Mouse (Mus musculus) forebrain, embryonic 13.5 days (tissue): Measurements from ENCODE around the gene Cilp2. TPM values are rescaled to one million over a fixed set of nuclear protein-coding genes. Genes with fewer than 3 reads are reported as not detected.

Experiments
- ATAC-seq: fragments of 200-750 bp; cut with Nextera tagmentation; 2 replicates; pipeline ENCODE4 v1.8.0; 2017
- H3K27ac ChIP-seq: fragments of 300-500 bp; sonication (generic); 2 replicates; pipeline ENCODE4 v1.5.1; 2015; ENCODE audit warnings: inconsistent platforms, mild to moderate bottlenecking, moderate library complexity
- H3K27me3 ChIP-seq: fragments of 300-500 bp; sonication (generic); 2 replicates; pipeline ENCODE4 v1.6.1; 2015; ENCODE audit warnings: mild to moderate bottlenecking, inconsistent platforms
- H3K36me3 ChIP-seq: fragments of 300-500 bp; sonication (generic); 2 replicates; pipeline ENCODE4 v1.6.1; 2015; ENCODE audit warnings: mild to moderate bottlenecking, inconsistent platforms; ENCODE audit not compliant: poor library complexity, severe bottlenecking
- H3K4me1 ChIP-seq: fragments of 300-500 bp; sonication (generic); 2 replicates; pipeline ENCODE4 v1.6.1; 2015; ENCODE audit warnings: inconsistent platforms
- H3K4me2 ChIP-seq: fragments of 300-500 bp; sonication (generic); 2 replicates; pipeline ENCODE4 v1.6.1; 2015; ENCODE audit warnings: inconsistent platforms, mild to moderate bottlenecking, moderate library complexity
- H3K4me3 ChIP-seq: fragments of 300-500 bp; sonication (generic); 2 replicates; pipeline ENCODE4 v1.5.1; 2015; ENCODE audit warnings: mild to moderate bottlenecking, inconsistent platforms
- H3K9ac ChIP-seq: fragments of 300-500 bp; sonication (generic); 2 replicates; pipeline ENCODE4 v1.6.1; 2015; ENCODE audit warnings: mild to moderate bottlenecking, inconsistent platforms
- H3K9me3 ChIP-seq: fragments of 300-500 bp; sonication (generic); replicated peaks from 2 replicates; pipeline ENCODE4 v1.6.1; 2016; ENCODE audit warnings: inconsistent platforms
- WGBS: fragments of 180-500 bp; shearing (Covaris S2); methylation state at CpG from one replicate; pipeline ENCODE4 v1.1.7; 2015; 5-methylcytosine and 5-hydroxymethylcytosine counted together
- polyA plus RNA-seq: library from polyadenylated mRNA; unstranded; fragments of >200 nt; fragmentation: Nextera tagmentation; extraction: Ambion mirVana; gene quantifications from 2 replicates; pipeline ENCODE4 v1.2.1, GENCODE M21; 2015

The Cilp2 gene
- polyA plus RNA-seq, 1 experiment from 2014 or later: 1.3 TPM

DNA sequence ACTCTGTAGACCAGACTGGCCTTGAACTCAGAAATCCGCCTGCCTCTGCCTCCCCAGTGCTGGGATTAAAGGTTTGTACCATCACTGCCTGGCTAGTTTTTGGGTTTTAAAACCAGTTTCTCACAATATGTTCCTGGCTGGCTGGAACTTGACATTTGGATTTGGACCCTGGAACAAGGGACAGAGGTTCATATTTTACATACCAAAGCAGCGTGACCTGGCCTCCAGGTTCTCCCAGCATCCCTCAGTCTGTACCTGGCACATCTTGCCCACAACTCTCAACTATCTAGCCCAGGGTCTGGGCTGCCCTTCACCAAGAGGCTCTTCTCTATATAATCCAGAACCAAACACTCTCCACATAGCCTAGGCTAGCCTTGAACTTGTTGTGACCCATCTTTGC is 12.4 kb upstream of the Cilp2 start:
- Histone ChIP-seq H3K9ac (no peak overlapping the region), H3K4me3 (no peak overlapping the region)

DNA sequence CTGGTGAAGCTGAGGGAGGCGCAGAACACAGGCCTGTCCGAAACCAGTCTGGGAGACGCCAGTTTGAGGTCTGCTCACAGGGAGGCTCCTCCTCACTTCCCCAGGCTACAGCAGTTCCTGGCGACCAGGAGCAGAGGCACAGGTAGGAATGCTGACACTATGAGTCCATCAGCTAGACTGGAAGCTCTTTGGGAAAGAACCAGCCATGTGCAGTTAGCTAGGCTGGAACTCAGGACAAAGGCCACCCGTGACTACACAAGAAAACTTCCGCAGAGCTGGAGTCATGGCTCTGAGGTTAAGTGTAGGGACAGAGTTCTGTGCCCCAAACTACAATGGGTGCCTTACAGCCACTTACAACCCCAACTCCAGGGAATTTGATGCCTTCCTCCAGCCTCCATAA is 10.4 kb upstream of the Cilp2 start:
- Histone ChIP-seq H3K4me3 (no peak overlapping the region), H3K36me3 (peaks cover 31% of the 10 kb centered on the region), H3K4me1 (peaks cover 67% of the 10 kb centered on the region), H3K9ac (peak overlapping the region; percentile 6; the same call in 1 of the 2 replicates), H3K27ac (no peak overlapping the region), H3K4me2 (no peak overlapping the region), H3K27me3 (no peaks in the 10 kb centered on the region), H3K9me3 (no peaks in the 10 kb centered on the region)
- no peak for ATAC-seq
- WGBS: 84% methylated on average over 6 of the region's 6 CpGs

More for the DNA sequence above, 12.4 kb upstream of the Cilp2 start:
- 91% methylated on average over 2 of the region's 2 CpGs for WGBS
- Histone ChIP-seq H3K4me1 (peaks cover 59% of the 10 kb centered on the region), H3K27ac (no peak overlapping the region), H3K9me3 (no peaks in the 10 kb centered on the region), H3K4me2 (peak overlapping the region; percentile 96; the same call in 1 of the 2 replicates), H3K36me3 (peaks cover 12% of the 10 kb centered on the region; the same call in 1 of the 2 replicates), H3K27me3 (no peaks in the 10 kb centered on the region)
- ATAC-seq: no peak

DNA sequence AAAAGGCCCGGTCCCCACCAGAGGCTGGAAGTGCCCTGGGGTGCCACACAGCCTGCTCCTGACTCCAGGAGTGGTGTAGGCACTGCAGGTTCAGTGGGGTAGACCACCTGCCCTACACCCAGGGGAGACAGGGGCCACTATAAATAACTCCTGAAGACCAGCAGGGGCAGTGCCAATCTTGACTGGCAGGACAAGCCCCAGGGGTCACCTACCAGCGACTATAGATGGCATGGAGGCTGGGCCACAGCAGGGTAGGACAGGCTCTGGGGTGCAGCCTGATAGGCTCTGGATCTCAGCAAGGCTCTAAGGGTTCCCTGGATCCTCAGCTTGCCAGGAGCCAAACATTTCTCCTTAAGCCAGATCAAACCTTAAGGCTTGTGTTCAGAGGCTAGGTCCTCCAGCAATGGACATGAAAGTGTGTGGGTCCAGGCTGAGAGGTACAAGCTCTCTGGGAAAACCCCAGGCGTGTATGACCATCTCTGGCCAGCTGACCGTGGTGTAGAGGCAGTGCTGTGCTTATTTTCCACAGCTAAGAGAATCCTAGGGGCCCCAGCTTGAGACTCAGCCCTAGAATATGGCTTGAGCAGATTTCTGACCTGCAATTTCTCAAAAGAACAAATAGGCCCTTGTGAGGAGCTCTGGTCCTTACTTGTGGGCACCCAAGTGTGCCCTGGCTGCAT is 8.4 kb upstream of the Cilp2 start:
- WGBS: 73% methylated on average over 4 of the region's 4 CpGs
- Histone ChIP-seq H3K4me1 (peaks cover 66% of the 10 kb centered on the region), H3K27ac (no peak overlapping the region), H3K9ac (0 out of 2 replicates have a peak overlapping the region, but pooled peaks have one; percentile 6), H3K27me3 (peaks cover under 1% of the 10 kb centered on the region), H3K4me3 (no peak overlapping the region), H3K36me3 (peaks cover 40% of the 10 kb centered on the region), H3K4me2 (no peak overlapping the region), H3K9me3 (no peaks in the 10 kb centered on the region)
- ATAC-seq: no peak

DNA sequence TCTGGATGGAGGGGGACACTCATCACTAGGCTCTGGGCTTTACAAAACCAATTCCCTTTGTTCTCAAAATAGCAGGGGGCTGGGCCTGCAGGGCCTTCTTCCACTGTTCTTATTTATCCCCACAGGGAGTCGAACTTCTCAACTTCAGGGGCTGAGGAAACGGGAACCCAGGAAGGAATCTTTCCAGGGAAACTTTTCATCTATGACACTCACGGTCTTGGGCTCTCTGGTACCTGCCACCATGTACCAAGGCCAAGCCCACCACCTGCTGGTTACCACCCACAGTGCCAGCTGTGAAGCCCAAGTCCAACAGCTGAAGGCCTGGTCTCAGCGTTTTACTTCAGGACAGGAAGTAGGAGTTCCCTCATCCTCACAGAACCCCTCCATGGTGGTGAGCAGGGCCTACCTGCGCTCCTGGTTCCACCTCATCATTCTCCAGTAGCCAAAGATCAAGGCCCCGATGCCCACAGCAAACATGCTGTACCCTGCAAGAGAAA is 7.4 kb upstream of the Cilp2 start:
- 45% methylated on average over 6 of the region's 6 CpGs for WGBS
- Histone ChIP-seq H3K4me2 (no peak overlapping the region), H3K9ac (no peak overlapping the region), H3K9me3 (no peaks in the 10 kb centered on the region), H3K27ac (no peak overlapping the region), H3K4me3 (no peak overlapping the region), H3K36me3 (peaks cover 40% of the 10 kb centered on the region), H3K27me3 (peaks cover 11% of the 10 kb centered on the region), H3K4me1 (peaks cover 59% of the 10 kb centered on the region)
- ATAC-seq: no peak

DNA sequence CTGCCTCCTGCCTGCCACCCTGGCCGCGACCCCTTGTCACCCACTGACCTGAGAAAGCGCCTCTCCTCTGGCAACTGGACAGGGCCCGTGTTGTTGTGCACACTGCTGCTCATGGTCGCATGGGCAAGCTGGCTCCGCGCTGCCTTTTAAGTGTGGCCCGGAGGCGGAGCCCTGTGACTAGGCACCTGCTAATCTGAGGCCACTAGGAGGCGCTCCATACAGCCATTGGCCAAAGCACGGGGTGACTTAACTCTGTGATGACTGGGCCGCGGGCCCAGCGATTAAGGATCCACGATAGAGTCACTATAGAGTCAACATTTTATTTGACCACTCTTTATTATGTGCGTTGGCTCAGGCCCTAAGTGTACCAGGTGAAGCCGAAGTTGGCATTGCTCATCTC is 6.4 kb upstream of the Cilp2 start:
- WGBS: 20% methylated on average over 17 of the region's 17 CpGs
- Histone ChIP-seq H3K36me3 (peaks cover 40% of the 10 kb centered on the region), H3K27me3 (peaks cover 21% of the 10 kb centered on the region), H3K4me3 (no peak overlapping the region), H3K4me2 (no peak overlapping the region), H3K9me3 (no peaks in the 10 kb centered on the region), H3K9ac (no peak overlapping the region), H3K4me1 (peaks cover 57% of the 10 kb centered on the region), H3K27ac (no peak overlapping the region)
- ATAC-seq: peak; percentile 10; the same call in 1 of the 2 replicates

DNA sequence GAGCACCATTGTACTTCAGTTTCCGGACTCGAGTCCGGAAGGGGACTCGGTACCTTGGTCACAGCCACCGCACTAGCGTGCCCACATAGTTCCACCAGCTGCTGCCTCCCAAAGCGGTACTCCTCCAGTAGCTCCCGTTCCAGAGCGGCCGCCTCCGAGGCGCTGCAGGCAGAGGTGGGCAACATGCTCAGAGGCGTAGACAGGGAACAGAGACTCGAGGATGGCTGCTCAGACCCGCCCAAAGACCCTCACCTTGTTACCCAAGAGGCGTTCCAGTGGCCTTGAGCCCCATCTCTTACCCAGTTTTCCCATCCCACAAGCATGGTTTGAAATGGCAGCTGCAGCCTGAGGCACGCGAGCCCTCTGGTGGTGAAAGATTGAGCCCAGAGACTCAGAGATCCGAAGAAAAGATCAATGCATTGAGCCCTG is 3.3 kb upstream of the Cilp2 start:
- H3K4me1 ChIP-seq: peaks cover 63% of the 10 kb centered on the region
- H3K4me2 ChIP-seq: no peak overlapping the region; the same call in 1 of the 2 replicates
- H3K36me3 ChIP-seq: peaks cover 31% of the 10 kb centered on the region
- 38% methylated on average over 19 of the region's 19 CpGs for WGBS
- H3K9me3 ChIP-seq: no peaks in the 10 kb centered on the region
- H3K9ac ChIP-seq: no peak overlapping the region
- no peak overlapping the region for H3K27ac ChIP-seq
- ATAC-seq: peak; percentile 31
- H3K4me3 ChIP-seq: no peak overlapping the region
- peaks cover 52% of the 10 kb centered on the region for H3K27me3 ChIP-seq

DNA sequence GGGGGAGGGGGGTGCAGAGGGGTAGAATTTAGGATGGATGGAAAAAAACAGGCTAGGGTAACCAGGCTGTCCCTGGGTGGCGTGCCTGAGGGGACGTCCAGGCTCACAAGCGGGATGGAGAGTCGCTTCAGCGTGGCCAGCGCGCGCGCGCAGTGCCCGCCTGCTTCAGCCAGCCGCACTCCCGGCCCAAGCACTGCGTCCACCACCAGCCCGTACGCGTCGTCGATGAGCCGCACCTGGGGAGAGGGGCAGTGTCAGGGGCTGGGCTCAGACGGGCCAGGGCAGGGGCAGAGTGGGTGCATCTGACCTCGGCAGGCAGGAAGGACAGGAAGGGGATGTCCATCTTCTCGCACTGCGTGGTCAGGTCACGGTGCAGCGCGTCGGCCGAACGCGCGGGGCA is 1.4 kb upstream of the Cilp2 start:
- 2% methylated on average over 32 of the region's 32 CpGs for WGBS
- H3K9ac ChIP-seq: no peak overlapping the region
- peak overlapping the region; percentile 23 for H3K4me3 ChIP-seq
- peak overlapping the region; percentile 53 for H3K4me2 ChIP-seq
- no peak for ATAC-seq
- peaks cover 71% of the 10 kb centered on the region for H3K27me3 ChIP-seq
- no peaks in the 10 kb centered on the region for H3K9me3 ChIP-seq
- H3K27ac ChIP-seq: no peak overlapping the region
- peaks cover 20% of the 10 kb centered on the region for H3K36me3 ChIP-seq
- peaks cover 48% of the 10 kb centered on the region for H3K4me1 ChIP-seq

DNA sequence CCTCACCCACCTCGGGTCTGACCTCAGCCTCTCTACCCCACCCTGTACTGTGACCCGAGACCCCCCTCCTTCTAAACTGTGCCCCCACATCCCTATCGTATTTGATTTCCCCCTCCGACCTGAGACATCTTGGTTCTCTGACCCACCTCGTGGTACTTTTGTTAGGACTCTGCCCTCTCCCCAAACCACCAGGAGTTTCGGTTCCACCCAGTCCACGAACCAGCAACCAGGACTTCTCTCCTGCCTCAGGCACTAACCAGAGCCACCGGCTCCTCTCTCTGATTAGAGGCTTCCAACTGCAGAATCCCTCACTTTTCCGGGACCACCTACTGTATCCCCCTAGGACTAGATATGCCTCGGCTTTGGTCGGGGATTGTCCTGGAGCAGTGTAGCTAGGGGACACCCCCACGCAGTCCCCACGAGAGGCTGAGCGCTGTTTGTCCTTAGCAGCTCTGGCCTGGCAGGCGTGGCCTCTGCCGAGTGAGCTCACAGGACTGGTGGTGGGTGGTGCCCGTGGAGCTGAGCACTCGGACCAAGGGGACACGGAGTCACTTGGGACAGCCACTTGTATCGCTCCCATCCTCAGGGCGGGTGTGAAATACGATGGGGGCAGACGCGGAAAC is 868 bp upstream of the Cilp2 start:
- H3K27ac ChIP-seq: no peak overlapping the region
- H3K4me1 ChIP-seq: peaks cover 43% of the 10 kb centered on the region
- peaks cover 14% of the 10 kb centered on the region for H3K36me3 ChIP-seq
- H3K27me3 ChIP-seq: peaks cover 76% of the 10 kb centered on the region
- H3K4me3 ChIP-seq: peak overlapping the region; percentile 23
- no peaks in the 10 kb centered on the region for H3K9me3 ChIP-seq
- H3K4me2 ChIP-seq: peak overlapping the region; percentile 53
- ATAC-seq: no peak
- WGBS: 6% methylated on average over 24 of the region's 24 CpGs
- peak overlapping the region; percentile 54; the same call in 1 of the 2 replicates for H3K9ac ChIP-seq

DNA sequence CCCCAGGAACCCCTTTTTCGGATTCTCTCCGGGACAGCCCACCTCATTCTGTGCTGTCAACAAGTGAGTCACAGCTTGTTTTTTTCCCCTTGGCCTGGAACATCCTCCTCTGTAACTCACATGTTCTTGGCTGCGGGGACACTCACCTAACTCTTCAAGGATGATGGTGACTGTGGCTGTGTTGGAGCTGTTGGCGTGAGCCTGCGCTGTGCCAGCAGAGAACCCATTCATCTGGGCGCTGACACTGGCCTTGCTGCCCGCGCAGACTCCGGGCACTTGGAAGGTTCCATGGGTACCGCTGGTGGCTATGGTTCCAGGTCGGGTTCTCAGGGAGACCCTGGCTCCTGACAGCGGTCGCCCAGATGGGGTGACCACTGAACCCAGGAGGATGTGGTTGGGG is 3.3 kb downstream of the Cilp2 start:
- 53% methylated on average over 13 of the region's 13 CpGs for WGBS
- H3K4me1 ChIP-seq: peaks cover 43% of the 10 kb centered on the region

DNA sequence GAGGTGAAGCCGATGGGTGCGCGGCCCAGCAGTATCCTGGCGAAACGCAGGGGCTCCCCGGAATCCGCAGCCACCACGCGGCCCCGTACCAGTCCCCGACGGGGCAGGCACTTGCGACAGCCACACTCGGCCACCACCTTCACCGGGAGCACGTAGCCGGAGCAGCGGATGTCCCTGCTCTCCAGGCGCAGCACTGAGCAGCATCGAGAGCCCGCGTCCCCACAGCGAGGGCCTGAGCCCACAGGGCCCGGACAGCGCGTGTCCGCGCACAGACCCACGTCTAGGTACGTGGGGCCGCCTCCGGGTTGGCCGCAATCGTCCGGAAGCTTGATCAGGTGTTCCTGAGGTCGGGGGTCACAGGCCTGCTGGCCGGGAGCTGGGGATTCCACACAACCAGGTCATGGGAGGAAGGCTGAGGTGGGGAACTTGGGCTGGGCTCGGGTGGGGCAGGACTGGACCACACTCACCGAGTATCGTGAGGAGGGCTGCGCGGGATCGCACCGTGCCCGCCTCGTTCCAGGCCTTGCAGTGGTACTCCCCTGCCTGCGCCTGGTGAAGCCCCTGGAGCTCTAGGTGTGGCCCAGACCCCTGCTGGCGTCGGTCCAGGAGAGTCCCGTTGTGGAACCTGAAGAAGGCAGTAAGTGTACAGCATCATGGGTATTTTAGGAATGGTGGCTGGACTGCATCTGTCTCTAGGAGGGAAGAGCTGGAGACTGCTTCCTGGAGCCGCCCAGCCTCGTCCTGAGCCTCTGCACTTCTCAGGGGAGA is 4.5 kb downstream of the Cilp2 start:
- peak overlapping the region; percentile 52; the same call in 1 of the 2 replicates for H3K9ac ChIP-seq
- peaks cover 99% of the 10 kb centered on the region for H3K27me3 ChIP-seq
- 12% methylated on average over 51 of the region's 52 CpGs for WGBS
- H3K4me1 ChIP-seq: peaks cover 32% of the 10 kb centered on the region
- peak overlapping the region; percentile 41; the same call in 1 of the 2 replicates for H3K4me3 ChIP-seq
- H3K9me3 ChIP-seq: no peaks in the 10 kb centered on the region
- ATAC-seq: no peak
- peak overlapping the region; percentile 56 for H3K4me2 ChIP-seq
- H3K36me3 ChIP-seq: no peaks in the 10 kb centered on the region
- no peak overlapping the region for H3K27ac ChIP-seq

More for the DNA sequence above, 3.3 kb downstream of the Cilp2 start:
- ATAC-seq: no peak
- Histone ChIP-seq H3K27ac (no peak overlapping the region), H3K9ac (no peak overlapping the region), H3K4me3 (no peak overlapping the region), H3K36me3 (no peaks in the 10 kb centered on the region), H3K9me3 (no peaks in the 10 kb centered on the region), H3K27me3 (peaks cover 100% of the 10 kb centered on the region), H3K4me2 (no peak overlapping the region)

DNA sequence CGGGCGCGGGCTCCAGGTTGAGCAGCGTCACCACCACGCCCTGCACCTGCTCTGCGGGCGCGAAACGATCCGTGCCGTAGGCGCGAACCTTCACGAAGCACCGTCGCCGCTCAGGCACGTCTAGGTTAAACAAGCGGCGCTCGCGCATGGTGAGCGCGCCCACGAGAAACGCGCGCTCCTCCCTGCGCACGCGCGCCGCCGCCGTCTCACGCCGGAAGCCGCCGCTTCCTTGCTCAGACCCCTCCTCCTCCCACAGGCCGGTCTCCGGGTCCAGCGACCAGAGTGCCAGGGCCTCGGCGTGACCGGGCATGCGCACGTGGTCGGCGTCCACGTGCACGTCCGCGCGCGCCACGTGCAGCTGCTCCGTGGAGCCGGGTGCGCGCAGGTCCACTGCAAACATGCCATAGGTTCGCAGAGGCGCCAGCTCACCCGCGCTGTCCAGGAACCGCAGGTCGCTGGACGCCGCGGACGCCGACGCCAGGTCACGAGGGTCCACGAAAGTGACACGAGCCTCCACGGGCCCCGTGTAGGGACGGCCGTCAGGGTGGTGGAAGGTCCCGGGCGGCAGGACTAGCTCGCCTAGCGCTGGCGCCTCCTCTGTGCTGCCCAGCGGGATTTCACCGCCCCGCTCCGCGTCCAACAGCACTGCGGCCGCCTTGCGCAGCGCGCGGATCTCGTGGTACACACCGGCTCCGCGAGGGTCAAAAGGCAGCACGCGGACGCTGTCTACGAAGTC is 5.3 kb downstream of the Cilp2 start:
- peak overlapping the region; percentile 56 for H3K4me2 ChIP-seq
- ATAC-seq: peak; percentile 67
- H3K4me1 ChIP-seq: peaks cover 23% of the 10 kb centered on the region
- H3K36me3 ChIP-seq: no peaks in the 10 kb centered on the region
- H3K27ac ChIP-seq: no peak overlapping the region
- H3K9me3 ChIP-seq: no peaks in the 10 kb centered on the region
- peak overlapping the region; percentile 41 for H3K4me3 ChIP-seq
- peak overlapping the region; percentile 52 for H3K9ac ChIP-seq
- peaks cover 96% of the 10 kb centered on the region for H3K27me3 ChIP-seq
- 8% methylated on average over 103 of the region's 103 CpGs for WGBS
